Mouse (Mus musculus) E14TG2a.4 (cell line): Measurements from ENCODE around the gene Fer.

Source experiments
- CTCF ChIP-seq: conservative IDR thresholded peaks from 2 replicates; pipeline ENCODE4 v1.5.1; 2014; ENCODE audit warnings: low read length
- NANOG ChIP-seq: IDR thresholded peaks from 2 replicates; pipeline ENCODE4 v1.6.1; 2014; ENCODE audit warnings: borderline replicate concordance, low read length, mixed read lengths

DNA sequence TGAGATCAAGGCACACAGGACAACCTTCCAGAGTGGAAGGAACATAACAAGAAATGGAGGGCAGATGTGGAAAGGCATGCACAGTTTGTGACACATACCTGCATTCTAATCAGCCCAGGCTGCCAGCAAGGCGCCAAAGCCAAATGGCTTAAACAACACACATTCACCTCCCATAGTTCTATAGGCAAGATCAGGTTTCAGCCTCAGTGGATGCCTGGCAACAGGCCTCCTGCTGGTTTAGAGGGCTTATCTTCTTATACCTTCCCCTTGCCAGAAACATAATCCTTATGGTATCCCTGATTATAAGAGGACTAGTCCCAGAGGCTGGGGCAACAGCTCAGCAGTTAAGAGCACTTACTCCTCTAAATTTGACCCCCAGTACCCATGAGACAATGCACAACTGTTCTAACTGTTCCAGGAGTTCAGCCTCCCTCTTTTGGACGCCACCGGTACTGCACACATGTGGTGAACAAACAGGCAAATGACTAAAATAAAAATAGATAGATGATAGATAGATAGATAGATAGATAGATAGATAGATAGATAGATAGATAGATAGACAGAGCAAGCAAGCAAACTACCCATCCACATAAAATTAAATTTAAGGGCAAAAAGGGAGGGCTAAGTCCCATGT is 23.1 kb upstream of the Fer start:
- TF ChIP-seq CTCF (peak; percentile 66), NANOG (no peak)
